Mouse (Mus musculus): ENCODE measurements around the gene Zc3hc1.
"Not testable (repeated sequence)": the region's sequence is repeated elsewhere in the genome, so short reads cannot be mapped to it uniquely, and the experiment has no call there.

Zc3hc1 gene

DNA sequence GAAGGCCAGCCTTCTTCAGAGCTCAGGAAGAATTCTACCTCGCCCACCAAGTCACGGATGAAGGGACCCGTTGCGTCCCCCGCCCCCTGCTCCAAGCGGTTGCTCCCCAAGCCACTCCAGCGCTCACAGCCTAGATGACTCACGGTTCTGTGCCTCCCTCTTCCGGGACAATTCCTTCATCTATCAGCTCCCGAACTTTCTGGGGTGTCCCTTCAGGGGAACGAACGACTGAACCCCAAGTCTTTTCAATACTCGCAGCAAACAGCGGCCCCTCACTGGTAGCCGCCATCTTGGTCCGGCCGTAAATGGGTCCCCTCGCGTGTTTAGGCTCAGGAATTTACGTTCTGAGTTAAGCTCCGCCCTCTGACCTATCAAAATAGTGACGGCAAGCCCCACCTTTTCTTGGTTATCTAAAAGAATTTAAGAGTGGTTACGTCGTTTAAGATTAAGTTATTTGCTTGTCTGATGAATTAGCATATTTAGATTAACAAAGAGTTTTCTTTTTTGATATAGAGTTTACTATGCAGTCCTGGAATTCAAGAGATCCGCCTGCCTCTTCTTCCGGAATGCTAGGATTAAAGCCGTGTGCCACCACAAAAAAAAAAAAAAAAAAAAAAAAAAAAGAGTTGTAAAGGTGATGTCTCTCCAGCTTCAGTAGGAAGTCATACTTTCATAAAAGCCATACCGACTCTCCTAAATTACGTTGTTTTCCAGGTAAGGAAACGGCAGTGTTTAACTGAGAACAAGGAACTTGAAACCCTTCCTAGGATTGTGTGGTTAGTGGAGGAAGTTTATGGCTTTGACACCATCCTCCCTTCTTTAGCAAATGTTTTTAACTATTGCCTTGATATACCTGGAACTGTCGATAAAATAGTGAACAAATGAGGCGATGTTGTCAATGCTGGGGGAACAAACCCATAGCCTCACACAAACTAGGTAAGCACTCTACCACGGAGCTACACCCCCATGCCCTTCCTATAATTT lies at the start of gene Zc3hc1:
Gene Zc3hc1 (minus strand): TSS at position 315 of the 984 bp plus-strand sequence.
- DNase-seq = peak; percentile 66

DNA sequence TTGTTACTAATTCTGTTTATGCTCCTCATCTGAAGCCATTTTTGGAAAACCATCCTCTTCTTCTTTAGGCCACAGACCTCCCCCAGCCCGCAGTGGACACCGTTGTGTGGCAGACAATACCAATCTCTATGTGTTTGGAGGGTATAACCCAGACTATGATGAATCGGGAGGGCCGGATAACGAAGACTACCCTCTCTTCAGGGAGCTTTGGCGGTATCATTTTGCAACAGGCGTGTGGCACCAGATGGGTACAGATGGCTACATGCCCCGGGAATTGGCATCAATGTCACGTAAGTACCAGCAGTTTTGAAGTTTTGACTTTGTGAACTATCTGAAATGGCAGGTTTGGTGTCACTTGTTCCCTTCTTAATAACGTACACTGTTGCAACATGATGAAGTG lies 48.7 kb upstream of the Zc3hc1 start:
- no peak for DNase-seq

DNA sequence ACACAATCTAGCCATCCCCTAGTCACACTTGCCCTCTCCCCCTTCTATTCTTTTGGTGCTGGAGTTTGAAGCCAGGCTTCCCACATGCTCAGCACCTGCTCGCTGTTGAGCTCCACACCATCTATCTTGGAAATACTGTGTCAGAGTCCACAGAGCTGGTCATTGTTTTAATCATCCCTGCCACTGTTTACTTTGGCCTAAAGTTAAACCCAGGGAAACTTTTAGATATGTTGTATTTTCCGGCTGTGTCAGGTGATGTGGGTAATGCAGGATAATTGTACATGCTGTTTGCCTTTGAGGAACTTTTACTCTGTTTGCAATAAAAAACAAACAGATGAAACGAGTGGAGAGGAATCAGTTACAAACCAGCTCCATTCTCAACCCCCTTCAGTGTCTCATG lies 46.2 kb upstream of the Zc3hc1 start:
- DNase-seq = no peak

DNA sequence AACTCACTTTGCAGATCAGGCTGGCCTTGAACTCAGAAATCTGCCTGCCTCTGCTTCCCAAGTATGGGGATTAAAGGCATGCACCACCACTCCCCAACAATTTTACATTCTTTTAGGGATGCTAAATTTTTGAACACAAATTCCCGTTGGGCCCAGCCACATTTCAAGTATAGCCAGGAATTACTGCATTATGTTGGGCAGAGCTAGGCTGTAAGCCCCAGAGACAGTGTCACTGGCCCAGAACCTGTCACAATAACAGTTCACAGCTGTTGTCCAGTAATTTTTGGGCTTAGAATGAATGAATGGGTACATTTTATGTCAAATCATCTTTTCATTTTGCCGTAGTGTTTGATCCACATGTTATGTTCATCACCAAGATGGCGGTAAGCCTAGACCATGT lies 45.6 kb upstream of the Zc3hc1 start:
- DNase-seq = no peak

DNA sequence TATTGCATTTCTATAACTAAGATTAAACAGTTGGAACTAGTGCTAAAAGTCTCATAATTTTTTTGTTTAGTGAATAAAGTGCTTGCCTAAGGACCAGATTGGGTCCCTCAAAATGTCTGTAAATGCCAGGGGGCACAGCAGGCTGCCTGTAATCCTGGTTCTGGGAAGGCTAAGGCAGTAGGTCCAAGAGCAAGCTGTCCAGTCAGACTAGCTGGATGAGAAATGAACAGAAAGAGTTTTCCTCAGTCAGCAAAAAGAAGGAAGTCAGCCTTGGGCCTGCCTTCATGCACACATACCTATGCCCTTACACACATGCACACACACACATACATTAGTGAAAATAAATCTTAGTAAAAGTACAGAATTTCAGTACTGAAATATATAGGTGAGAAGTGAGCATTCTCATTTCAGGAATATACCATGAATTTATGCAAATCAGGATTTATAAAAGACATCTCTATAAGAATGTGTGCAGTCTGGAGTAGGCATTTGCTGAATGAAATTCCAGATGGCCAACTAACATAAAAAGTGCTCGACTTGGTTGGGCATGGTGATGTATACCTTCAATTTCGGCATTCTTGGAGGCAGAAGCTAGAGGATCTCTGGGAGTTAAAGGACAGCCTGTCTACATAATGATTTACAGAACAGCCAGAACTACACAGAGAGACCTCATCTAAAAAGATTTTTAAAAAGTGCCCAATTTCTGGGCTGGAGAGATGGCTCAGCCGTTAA lies 41.8 kb upstream of the Zc3hc1 start:
- peak; percentile 51 for DNase-seq

DNA sequence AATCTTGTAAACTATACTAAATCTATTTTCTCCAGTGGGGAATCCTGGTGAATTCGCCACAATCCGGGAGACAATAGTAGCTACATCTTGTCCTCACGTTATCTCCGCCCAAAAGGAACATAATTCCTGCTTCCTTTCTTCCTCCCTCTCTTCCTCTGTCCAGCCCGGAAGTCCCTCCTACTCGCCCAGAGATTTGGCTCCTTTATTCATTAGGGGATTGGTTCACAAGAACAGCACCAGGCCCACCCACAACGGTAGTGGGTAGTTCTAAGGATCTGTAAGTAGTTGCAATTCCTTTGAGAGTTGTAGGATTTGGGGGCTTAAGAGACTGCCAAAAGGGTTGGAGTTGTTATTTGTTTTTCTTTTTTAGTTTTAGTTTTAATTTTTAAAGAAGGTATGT lies 26.0 kb upstream of the Zc3hc1 start:
- DNase-seq = no peak

DNA sequence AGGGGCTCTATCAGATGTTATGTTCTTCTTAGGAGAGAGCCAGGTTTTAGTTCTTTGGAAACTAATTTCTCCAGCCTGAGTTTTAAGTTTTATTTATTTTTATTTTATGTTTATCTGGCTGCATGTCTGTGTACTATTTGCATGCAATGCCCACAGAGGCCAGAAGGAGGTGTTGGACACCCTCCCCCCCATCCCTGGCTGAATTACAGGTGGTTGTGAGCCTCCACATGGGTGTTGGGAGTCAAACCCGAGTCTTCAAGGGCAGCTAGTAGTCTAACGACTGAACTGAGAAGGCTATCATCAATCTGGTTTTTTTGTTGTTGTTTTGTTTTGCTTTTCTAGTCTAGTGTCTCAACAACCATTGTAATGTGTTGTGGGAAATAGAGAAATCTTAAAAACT lies 25.3 kb upstream of the Zc3hc1 start:
- DNase-seq = no peak

DNA sequence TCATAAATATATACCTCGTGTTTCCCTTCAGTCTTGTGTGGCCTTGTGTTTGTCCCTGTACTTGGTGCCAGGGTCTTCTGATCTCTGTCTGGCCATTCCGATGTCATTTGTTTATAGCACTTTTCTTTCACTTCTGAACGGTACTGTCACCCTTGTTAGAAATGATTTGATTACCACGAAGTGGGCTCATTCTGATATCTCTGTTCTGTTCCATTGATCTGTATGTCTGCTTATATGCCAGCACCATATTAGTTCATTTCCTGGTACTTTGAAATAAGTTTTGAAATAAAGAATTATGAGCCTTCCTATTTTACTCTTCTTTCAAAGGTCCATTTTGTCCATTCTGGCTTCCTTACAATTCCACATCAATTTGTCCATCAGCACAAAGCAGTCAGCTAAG lies 20.5 kb upstream of the Zc3hc1 start:
- no peak for DNase-seq

DNA sequence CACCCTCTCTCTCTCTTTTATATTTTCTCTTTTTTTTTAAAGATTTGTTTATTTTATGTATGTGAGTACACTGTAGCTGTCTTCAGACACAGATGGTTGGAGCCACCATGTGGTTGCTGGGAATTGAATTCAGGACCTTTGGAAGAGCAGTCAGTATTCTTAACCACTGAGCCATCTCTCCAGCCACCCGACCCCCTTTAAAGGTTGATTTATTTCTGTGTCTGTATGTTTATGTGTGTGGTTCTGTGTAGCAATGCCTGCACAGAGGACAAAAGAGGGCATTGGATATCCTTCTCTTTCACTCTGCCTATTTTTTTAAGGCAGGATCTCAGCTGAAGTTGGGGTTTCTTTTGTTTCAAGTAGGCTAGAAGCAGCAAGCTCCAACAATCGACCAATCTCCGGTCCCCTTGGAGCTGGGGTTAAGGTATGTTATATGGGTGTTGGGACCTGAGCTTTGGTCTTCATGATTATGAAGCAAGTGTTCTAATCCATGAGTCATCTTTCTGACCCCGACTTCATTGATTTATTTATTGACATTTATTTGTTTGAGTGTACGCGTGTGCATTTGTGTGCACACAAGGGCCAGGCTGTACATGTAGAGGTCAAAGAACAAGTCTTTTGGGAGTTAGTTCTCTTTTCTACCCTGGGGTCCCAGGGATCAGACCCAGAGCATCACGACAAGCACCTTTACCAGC lies 18.7 kb upstream of the Zc3hc1 start:
- DNase-seq = no peak

DNA sequence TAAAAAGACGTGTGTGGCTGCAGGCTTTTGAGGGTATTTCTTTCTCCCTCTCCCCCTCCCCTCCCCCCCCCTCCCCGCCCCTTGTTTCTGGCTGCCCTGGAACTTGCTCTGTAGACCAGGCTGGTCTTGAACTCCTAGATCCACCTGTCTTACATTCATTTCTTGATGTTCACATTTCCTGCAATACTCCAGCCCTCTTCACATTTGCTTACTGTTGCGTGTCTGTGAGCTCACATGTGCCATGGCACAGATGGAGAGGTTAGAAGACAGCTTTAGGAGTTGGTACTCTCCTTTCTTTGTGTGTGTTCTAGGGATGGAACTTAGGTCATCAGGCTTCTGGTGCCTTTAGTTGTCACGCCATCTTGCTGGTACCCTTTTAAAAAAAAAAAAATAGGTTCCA lies 17.4 kb upstream of the Zc3hc1 start:
- DNase-seq = no peak

DNA sequence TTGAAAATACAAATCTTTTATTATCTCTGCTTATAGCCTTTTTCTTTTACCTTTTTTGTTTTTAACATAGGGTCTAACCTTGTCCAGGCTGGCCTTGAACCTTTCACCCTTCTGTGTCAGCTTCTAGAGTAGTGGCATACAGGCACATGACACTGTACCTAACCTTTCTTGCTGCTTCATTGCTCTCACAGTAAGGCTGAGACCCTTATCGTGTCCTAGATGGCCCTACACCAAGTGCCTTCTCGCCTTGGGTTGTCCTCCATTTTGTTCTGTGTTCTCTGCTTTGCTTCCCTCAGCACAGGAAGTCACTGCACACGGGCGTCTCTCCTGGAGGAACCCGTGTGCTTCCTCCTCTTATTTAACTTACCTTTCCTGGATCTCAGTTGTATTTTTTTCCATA lies 13.8 kb upstream of the Zc3hc1 start:
- DNase-seq = no peak

DNA sequence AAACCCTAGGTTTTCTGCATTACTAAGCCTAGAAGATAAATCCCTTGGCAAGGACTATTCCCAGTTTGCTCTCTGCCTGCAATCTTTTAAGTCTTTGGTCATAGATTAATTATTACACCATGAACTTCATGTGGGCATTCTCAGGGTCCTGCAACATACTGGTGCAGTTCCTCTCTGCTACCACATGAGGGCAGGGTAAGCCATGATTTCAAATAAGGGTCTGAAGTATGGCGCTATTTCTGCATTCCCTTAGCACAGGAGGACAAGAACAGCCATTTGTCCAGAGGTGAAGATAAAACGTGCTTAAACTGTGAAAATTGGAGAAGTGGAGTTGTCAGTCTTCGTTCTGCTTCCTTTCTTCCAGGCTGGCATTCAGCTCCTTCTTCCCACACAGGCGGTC lies 12.6 kb upstream of the Zc3hc1 start:
- DNase-seq = peak; percentile 72

DNA sequence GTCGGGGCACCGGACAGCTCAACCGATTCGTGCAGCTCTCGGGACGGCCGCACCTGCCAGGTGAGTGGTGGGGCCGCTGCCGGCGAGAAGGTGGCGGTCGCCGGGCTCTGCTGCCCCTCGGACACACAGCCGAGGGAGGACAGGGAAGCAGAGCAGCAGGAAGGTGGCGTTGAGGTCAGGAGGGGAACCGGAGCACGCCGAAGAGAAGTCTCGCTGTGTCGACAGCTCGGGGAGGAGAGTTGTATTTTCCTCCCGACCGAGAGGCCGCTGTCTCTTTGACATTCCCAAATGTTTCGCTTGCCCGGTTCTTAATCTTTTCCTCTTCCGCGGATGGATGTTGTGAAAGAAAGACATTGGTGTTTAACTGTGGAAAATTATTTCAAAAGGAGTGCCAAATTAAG lies 11.3 kb upstream of the Zc3hc1 start:
- DNase-seq = no peak

DNA sequence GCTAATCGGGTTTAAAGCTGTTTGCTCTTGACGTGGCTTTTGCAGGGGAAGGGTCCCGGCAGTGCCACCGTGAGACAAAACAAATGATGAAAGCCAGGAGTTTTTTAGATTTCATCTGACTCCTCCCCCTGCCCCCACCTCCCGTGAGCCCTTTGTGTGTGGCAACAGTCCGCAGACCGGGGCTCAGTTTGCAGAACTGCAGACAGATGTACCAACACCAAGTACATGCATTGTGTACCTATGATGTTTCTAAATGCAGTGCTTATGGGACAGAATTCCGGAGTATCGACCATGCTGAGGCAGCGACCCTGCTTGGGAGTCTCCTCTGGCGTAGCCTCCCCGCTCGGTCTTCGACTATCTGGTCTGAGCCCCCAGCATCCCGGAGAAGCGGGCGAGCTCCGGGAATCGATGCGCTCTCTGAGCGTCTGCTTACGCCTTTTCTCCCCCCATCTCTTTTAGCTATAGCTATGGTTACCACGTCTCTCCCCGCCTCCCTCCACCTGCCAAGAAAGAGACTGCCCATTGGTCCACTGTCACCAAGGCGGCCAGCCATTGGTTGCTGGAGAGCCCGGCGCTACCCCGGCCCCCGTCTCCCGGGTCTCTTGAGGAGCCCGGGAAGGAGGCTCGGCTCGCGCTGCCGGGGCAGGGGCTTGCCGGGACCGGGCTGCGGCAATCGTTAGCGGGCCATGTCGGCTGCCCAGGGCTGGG lies 10.6 kb upstream of the Zc3hc1 start, which contains the start of gene Klhdc10:
Gene Klhdc10 (plus strand): TSS at position 561 of the 708 bp plus-strand sequence.
- DNase-seq = peak; percentile 99

DNA sequence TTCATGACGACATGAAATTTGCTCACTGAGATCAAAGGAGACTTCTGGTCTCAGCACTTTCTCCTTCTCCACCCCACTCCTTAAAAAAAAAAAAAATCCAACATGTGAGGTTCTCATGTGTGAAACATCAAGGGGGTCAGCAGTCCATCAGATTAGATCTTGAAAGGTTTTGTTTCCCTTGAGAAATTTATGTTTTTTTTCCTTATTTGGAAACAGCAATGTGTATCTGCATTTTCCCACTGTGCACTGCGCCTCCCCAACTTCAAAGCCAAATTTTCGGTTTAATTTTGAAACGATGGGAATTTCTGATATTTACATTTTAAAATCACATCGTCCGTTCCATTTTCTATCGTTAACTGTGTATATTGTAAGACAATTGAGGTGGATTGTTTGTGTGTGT lies 9.9 kb upstream of the Zc3hc1 start:
- DNase-seq = no peak

DNA sequence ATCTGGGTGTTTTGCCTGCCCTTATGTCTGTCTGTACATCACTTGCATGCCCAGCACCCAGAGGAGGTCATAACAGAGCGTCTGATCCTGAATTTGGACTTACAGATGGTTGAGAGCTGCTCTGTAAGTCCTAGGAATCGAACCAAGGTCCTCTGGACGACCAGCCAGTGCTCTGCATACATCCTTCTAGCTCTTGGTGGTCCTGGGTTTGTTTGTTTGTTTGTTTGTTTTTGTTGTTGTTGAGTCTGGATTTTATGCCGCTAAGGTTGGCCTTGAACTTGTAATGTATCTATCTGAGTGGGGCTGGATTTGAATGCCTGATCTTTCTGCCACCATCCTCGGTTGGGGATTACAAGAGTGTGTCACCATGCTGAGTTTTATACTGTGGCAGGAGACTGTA lies 9.3 kb upstream of the Zc3hc1 start:
- DNase-seq = no peak

DNA sequence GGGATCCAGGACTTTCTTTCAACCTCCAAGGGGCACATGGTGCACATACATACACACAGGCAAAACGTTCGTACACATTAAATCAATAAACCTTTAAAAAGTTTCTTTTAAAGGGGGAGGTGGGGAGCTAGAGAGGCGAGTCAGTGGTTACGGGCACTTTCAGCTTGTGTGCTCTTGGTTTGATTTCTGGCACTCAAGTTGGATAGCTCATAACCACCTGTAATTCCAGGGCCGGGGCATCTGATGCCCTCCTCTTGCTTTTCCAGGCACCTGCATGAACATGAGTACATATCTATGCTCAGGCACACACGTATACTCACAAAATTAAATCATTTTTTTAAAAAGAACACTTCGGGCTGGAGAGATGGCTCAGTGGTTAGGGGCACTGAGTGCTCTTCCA lies 1.2 kb upstream of the Zc3hc1 start:
- DNase-seq = no peak

DNA sequence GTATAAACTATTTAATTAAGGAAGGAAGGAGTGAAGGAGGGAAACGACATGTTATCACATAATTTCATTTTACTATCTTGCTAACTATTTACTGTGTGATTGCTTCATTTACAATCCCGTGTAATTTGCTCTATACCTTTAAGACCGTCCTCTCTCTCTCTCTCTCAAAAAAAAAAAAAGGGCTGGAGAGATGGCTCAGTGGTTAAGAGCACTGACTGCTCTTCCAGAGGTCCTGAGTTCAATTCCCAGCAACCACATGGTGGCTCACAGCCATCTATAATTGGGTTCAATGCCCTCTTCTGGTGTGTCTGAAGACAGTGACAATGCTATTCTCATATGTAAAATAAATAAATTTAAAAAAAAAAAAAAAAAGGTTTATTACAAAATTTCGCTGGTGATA lies 557 bp downstream of the Zc3hc1 start:
- DNase-seq = not testable (repeated sequence)

DNA sequence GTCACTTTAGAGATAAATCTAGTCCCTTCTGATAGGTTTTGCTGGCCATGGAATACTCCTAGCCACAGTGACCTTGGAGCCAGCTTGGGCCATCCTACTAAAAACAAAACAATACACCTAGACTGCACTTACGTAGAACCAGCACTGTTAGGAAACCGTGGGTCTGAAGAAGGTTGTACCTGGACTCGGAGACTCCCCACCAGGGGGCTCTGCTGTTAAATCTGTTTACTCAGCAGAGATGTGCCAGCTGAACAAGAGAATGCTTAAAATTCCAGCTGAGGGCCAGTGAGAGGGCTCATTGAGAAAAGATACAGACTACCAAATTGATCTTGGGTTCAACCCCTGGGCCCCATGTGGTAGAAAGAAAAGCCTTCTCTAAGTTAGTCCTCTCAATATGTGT lies 9.7 kb downstream of the Zc3hc1 start:
- DNase-seq = no peak

DNA sequence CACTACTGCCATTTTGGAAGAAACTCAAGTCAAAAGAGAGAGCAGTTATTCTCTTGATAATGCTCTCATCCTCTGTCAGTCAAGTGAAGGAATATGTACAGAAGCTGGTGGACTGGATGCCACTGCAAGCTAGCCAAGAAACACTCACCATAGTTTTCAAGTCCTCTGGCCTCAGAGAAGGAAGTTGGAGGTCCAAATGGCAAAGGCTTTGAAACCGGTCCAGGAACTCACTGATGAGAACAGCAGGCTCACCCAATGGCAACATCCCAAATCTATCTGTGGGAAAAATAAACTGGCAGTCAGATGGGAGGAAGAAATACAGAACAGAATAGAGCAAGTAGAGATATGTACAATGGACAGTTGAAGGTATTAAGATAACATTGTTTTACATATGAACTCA lies 15.0 kb downstream of the Zc3hc1 start:
- peak; percentile 51 for DNase-seq

DNA sequence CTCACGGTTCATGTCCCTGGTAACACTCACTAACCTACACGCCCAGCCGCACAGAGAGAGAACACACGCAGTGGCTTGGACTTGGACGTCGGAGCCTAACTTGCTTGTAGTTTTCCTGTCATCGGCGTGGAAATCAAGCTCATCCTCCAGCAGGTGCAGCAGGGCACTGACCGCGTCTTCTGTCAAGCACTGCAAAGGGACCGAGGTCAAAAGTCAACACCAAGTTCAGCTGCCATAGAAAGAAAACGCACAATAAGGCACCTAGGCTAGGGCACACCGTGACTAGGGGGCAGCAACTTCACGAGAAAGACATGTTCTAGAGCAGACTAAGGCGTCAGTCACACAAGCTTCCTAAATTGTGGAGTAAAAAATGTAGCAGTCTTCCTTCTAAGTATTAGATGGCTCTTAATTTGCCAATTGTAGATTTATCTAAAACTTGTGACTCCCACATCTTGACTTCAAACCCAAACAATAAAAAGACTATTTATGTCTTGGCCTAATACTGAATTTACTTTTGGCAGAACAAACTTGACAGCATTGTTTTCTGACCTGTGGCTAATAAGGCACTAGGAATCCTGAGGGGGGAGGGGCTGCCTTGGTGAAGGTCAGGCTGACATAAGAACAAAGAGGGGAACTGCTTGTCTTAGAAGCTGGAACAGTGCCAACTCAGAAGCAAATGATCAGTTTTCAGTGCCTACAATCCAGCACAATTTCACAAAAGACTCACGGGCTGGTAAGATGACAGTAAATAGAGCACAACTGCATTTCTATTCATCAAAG lies 15.9 kb downstream of the Zc3hc1 start:
- DNase-seq = no peak

Data from cerebellum, adult 11-12 months (tissue).